Mouse (Mus musculus) heart, postnatal 36 days (tissue): ENCODE measurements at regions not wholly inside any gene's neighbourhood (a gene's known extent, or its start where the extent isn't known, plus 50 kb on each side); places are given as distances from the start of the nearest gene placed in this dataset.

Experiments
- DNase-seq, 2 experiments: peaks; one replicate each; pipeline ENCODE4 v3.0.0; 2021 to 2022
- intact Hi-C: fragments of 180-260 bp; cut with DNase I; formaldehyde crosslinking; loops from one replicate; pipeline ENCODE4 v1.15.1; 2025

- intact Hi-C loops = no loop called here
Measured at GRCm38 (mm10) chr10:70336741-70337140, 91.8 kb downstream of the Slc16a9 start.

GRCm38 (mm10) chr10:70359421-70359820 lies 80.9 kb upstream of the Fam13c start:
- DNase-seq = no peak
- intact Hi-C loops = no loop called here

More at GRCm38 (mm10) chr10:70336741-70337140, 91.8 kb downstream of the Slc16a9 start:
- no peak for DNase-seq

- intact Hi-C loops = loop anchor here (10.0 kb wide), 1 partner anchor 455 kb away; no protein-coding TSS in a partner anchor
- no peak for DNase-seq
Measured at GRCm38 (mm10) chr10:70359834-70360233, 80.4 kb upstream of the Fam13c start.

GRCm38 (mm10) chr10:70363054-70363453 lies 77.2 kb upstream of the Fam13c start:
- intact Hi-C loops = loop anchor here (10.0 kb wide), 1 partner anchor 452 kb away; no protein-coding TSS in a partner anchor
- DNase-seq = peak in 1 of 2 experiments; percentile 26

GRCm38 (mm10) chr10:70364218-70364975 lies 75.9 kb upstream of the Fam13c start:
- no peak for DNase-seq
- intact Hi-C loops = loop anchor here (10.0 kb wide), 1 partner anchor 450 kb away; no protein-coding TSS in a partner anchor

- intact Hi-C loops = loop anchor here (5.0 to 10.0 kb wide), 3 partner anchors 450 to 852 kb away; no protein-coding TSS in a partner anchor
- no peak for DNase-seq
Measured at GRCm38 (mm10) chr10:70364976-70365345, 75.3 kb upstream of the Fam13c start.

- intact Hi-C loops = loop anchor here (5.0 to 10.0 kb wide), 3 partner anchors 449 to 852 kb away; no protein-coding TSS in a partner anchor
- no peak for DNase-seq
Measured at GRCm38 (mm10) chr10:70365504-70365903, 74.8 kb upstream of the Fam13c start.

GRCm38 (mm10) chr10:70367866-70368265 lies 72.4 kb upstream of the Fam13c start:
- no peak for DNase-seq
- intact Hi-C loops = loop anchor here (1.0 to 10.0 kb wide), 7 partner anchors 69 to 849 kb away; no protein-coding TSS in a partner anchor

GRCm38 (mm10) chr10:70368685-70369084 lies 71.6 kb upstream of the Fam13c start:
- intact Hi-C loops = loop anchor here (1.0 to 10.0 kb wide), 7 partner anchors 68 to 849 kb away; no protein-coding TSS in a partner anchor
- peak; percentile 72 to 74 for DNase-seq

- DNase-seq = no peak
- intact Hi-C loops = no loop called here
Measured at GRCm38 (mm10) chr10:70372411-70373136, 67.7 kb upstream of the Fam13c start.

- DNase-seq = no peak
- intact Hi-C loops = no loop called here
Measured at GRCm38 (mm10) chr10:70373207-70373606, 67.1 kb upstream of the Fam13c start.

- intact Hi-C loops = no loop called here
Measured at GRCm38 (mm10) chr10:70373836-70374235, 66.4 kb upstream of the Fam13c start.

GRCm38 (mm10) chr10:70374726-70375125 lies 65.6 kb upstream of the Fam13c start:
- intact Hi-C loops = no loop called here
- no peak for DNase-seq

More at GRCm38 (mm10) chr10:70373836-70374235, 66.4 kb upstream of the Fam13c start:
- DNase-seq = no peak

- no peak for DNase-seq
- intact Hi-C loops = no loop called here
Measured at GRCm38 (mm10) chr10:70380041-70380651, 60.1 kb upstream of the Fam13c start.

- no peak for DNase-seq
- intact Hi-C loops = no loop called here
Measured at GRCm38 (mm10) chr10:70384689-70385088, 55.6 kb upstream of the Fam13c start.

- intact Hi-C loops = no loop called here
- no peak for DNase-seq
Measured at GRCm38 (mm10) chr10:70387729-70388128, 52.6 kb upstream of the Fam13c start.
